Mouse (Mus musculus): ENCODE measurements around the gene Trim13.
"Not testable (repeated sequence)": the region's sequence is repeated elsewhere in the genome, so short reads cannot be mapped to it uniquely, and the experiment has no call there.

The Trim13 gene

GRCm38 (mm10) chr14:61597968-61598367 lies at the start of gene Trim13:
TSS of gene Trim13 (plus strand) at chr14:61598247.
- no peak for DNase-seq (ENCODE audit: low read depth, low spot score)

DNA sequence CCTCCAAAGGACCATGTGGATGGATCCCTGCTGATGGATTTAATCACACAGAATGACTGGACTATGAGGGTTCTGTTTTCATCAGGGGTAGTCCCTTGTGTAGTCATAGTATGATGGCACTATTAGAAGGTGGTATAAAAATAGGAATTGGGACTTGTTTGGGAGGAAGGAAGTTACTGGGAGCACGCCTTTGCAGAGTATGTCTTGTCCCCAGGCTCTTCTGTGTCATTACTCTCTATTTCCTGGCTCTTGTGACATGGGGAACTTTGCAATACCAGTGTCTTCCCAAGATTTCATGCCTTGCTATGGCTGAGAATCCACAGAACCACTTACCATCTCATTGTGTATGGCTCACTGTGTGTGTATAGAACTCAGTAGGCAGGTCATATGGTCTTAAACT lies 49.4 kb upstream of the Trim13 start:
- no peak for DNase-seq (ENCODE audit: low read depth, low spot score)

- no peak for DNase-seq (ENCODE audit: low read depth, low spot score)
Measured at GRCm38 (mm10) chr14:61555931-61556288, 42.1 kb upstream of the Trim13 start.

DNA sequence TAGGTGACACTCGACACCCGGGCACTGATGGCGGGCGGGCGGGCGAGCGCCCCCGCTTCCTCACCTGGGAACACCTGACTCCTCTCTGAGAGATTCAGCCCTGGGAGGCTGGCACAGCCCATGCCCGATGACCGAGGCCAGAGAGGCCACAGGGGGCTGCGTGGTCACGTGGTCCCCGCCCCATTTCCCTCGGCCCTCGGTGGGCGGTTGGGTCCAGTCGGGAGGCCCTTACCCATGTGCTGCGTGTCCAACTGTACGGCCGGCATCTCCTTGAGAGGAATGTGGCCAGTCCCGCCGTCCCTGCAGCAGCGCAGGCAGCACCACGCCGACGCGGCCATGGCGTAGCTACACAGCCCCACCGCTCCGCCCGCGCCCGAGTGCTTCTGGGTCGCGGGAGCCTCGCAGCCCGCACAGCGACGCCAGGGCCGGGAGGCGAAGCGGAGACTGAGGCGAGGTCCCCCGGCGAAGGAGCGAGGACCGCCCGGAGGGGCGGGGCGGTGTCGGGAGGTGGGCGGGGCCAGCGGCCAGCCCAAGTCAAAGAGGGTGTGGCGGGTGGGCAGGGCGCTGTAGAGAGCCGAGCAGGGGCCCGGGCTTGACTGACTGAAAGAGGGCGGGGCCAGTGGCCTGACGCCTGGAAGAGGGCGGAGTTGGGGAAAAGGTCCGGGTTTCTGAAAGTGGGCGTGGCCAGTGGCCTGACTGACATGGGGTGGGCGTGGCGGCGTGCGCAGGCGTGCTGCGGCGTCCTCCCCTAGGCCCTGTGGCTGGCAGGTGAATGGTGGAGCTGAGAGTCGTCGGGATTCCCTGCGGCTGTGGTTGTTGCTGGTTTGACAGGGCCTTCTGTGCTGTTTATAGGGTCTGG lies 41.5 kb upstream of the Trim13 start, which contains the start of gene Spryd7:
Gene Spryd7, minus strand, starts transcription at position 598 of the 859 bp plus-strand sequence.
- DNase-seq (ENCODE audit: low read depth, low spot score) = peak; percentile 98

DNA sequence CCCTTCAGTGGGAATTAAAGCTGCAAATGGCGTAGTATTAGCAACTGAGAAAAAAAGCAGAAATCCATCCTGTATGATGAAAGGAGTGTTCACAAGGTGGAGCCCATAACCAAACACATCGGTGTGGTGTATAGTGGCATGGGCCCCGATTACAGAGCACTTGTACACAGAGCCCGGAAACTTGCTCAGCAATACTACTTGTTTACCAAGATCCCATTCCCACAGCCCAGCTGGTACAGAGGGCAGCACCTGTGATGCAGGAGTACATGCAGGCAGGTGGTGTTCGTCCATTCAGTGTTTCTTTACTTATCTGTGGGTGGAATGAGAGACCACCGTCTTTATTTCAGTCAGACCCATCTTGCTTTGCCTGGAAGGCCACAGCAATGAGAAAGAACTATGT lies 39.1 kb upstream of the Trim13 start:
- DNase-seq (ENCODE audit: low read depth, low spot score) = no peak

GRCm38 (mm10) chr14:61559856-61560255 lies 38.2 kb upstream of the Trim13 start:
- no peak for DNase-seq (ENCODE audit: low read depth, low spot score)

DNA sequence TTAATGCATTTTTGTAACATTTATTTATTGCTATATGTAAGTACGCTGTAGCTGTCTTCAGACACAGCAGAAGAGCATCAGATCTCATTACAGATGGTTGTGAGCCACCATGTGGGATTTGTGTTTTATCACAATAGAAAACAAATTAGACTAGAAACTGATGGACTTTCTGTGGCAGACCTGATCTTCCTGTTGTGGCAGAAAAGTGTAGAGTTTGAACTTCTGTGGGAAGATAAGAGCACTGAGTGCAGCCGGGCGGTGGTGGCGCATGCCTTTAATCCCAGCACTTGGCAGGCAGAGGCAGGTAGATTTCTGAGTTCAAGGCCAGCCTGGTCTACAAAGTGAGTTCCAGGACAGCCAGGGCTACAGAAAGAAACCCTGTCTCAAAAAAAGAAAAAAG lies 31.8 kb upstream of the Trim13 start:
- not testable (repeated sequence) for DNase-seq (ENCODE audit: low read depth, low spot score)

DNA sequence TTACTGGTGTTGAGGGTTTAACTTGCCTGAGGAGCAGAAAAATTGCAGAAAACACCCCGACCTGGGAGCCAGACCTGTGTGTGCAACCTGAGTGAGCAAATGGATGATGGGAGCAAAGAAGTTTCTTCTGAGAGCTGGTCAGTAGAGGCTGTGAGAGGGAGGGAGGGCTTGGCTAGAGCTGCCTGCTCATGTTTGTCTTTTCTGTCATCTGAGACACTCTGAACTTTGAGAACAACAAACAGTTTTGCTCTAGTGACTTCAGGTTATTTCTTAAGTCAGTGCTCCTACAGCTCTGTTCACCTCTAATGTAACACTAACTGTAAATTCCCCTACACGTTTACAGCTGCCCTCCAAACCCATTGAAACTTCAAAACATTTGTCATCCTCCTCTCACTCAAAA lies 28.7 kb upstream of the Trim13 start:
- DNase-seq (ENCODE audit: low read depth, low spot score) = no peak

DNA sequence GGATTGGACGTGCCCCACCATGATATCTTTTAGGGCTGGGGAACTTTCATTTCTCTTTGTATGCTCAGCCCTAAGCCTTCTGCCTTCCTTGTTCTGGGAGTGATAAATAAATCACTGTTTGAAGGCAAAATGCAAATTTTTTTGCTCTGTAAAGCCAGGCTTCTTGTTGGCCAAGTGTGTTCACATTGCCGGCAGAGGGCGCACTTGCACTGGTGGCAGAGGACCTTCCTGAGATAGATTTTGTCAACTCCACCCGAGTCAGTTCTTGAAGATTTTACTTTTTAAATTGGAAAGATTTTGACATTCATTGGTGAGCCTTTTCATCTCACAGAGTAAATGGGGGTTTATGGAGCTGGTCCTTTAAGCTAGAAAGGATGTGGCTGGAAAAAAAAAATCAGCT lies 26.7 kb upstream of the Trim13 start:
- peak; percentile 70 for DNase-seq (ENCODE audit: low read depth, low spot score)

DNA sequence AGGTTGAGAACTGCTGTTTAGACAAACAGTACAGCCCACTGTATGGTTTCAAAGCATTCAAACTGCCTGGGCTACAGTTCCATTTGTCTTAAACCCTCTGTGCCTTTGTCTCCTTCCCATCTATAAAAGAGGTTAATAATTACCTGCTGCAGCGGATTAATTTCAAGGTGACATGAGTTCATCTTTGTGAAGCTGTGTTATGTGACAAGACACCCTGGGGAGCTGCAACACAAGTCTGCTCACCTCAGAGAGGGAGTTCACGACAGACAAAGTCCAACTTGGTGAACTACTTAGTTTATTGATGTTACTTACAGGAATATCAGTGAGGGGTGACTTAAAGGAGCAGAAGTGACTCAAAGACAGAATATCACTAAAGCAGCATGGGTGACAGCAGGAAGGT lies 25.9 kb upstream of the Trim13 start:
- no peak for DNase-seq (ENCODE audit: low read depth, low spot score)

DNA sequence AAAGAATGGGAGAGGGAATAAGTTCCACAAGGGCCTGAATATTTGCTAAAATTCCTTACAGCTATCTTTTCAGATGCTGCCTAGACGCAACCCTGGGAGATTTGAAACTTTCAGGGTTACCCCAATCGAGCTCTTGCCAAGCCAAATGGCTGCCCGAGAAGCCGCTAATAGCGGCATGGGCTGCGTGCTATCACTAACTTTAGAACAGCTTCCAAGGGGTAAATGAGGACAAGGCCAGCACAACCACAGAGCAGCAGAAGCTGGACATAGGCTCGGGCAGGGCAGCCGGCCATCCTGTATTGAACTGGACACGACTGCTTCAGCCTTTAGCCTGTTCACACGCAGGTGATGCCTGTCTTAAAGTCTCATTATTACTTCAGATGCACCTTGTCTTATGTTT lies 23.0 kb upstream of the Trim13 start:
- DNase-seq (ENCODE audit: low read depth, low spot score) = no peak

- DNase-seq (ENCODE audit: low read depth, low spot score) = no peak
Measured at GRCm38 (mm10) chr14:61575941-61576340, 22.1 kb upstream of the Trim13 start.

GRCm38 (mm10) chr14:61589288-61590065 lies 8.6 kb upstream of the Trim13 start:
- DNase-seq (ENCODE audit: low read depth, low spot score) = no peak

DNA sequence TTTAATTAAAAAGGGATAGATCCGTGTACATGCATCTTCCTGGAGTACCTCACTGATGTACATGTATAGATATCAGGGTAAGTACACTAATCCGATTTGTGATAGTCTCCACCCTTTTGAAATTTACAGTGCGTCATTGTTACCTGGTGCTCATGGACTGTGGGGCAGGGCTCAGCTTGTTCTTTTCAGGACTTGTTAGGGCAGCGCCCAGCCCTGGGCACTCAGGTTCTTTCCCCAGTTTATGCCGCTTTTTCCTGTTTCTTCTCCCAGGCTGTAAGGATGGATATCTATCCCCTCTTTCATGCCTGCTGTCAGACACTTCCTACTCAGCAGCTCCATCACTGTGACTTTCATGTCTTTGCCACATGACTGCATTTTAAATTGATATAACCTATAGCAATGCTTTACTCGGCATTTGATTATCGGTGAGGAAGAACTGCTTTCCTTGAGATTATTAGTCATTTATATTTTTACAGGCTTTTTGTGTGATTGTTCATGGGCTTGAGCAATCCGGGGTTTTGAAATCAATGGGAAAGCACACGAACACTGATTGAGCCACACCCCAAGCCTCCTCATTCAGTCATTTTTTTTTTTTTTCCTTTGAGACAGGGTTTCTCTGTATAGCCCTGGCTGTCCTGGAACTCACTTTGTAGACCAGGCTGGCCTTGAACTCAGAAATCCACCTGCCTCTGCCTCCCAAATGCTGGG lies 1.2 kb upstream of the Trim13 start:
- no peak for DNase-seq (ENCODE audit: low read depth, low spot score)

GRCm38 (mm10) chr14:61599057-61599806 lies 1.2 kb downstream of the Trim13 start:
- peak; percentile 83 for DNase-seq (ENCODE audit: low read depth, low spot score)

- no peak for DNase-seq (ENCODE audit: low read depth, low spot score)
Measured at GRCm38 (mm10) chr14:61601348-61601747, 3.3 kb downstream of the Trim13 start.

DNA sequence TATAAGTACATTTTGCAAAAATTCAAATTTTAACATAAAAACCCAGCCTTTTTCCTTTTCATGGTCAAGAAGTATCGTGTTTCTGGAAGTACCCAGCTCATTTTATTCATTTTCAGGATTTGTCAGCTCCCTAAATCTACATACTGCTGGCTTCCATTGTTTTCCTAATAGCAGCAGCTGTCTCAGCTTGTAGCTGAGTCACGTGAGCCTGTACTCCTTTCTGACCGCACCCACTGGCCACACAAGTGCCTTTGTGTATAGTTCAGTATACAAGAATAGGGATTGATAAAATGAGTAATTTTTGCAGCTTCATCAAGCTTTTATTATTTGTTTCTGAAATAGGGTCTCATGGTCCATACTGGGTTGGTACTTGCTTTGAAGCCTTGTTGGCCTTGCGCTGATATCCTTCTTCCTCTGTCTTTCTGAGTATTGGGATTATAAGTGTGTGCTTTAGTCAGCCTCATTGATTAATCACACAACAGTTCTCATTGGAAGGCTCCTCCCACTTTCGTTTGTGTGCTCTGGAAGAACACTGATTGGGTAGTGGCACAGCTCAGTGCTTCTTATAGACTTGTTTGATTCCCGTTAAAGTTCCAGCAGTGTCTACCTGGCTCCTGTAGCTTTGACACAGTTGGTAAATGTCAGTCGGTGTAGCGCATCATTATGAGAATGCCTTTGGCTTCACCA lies 5.2 kb downstream of the Trim13 start:
- no peak for DNase-seq (ENCODE audit: low read depth, low spot score)

- no peak for DNase-seq (ENCODE audit: low read depth, low spot score)
Measured at GRCm38 (mm10) chr14:61604081-61604480, 6.0 kb downstream of the Trim13 start.

DNA sequence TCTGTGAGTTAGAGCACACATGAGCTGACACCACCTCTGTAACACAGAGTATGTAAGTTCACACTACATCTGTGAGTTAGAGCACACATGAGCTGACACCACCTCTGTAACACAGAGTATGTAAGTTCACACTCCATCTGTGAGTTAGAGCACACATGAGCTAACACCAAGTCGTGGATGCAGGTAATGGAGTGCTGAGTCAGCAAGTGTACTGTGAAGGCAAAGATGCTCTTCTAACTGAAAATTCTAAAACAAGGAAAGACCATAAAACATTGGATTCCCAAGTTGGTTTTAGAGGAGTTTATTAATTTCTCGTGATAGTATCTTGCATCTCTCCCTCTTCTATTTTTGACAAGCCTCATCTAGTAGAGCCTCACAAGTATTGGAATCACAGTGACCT lies 8.0 kb downstream of the Trim13 start:
- DNase-seq (ENCODE audit: low read depth, low spot score) = not testable (repeated sequence)

- DNase-seq (ENCODE audit: low read depth, low spot score) = no peak
Measured at GRCm38 (mm10) chr14:61607157-61607556, 9.1 kb downstream of the Trim13 start, which contains the start of gene Kcnrg. TSS of gene Kcnrg (plus strand) at chr14:61607457.

- no peak for DNase-seq (ENCODE audit: low read depth, low spot score)
Measured at GRCm38 (mm10) chr14:61611766-61612165, 13.7 kb downstream of the Trim13 start.
